Mouse (Mus musculus) cerebellum, adult 2 months (tissue): ENCODE data around the gene Cep55.

Experiments used
- CTCF ChIP-seq: fragments of 200-500 bp; IDR thresholded peaks from 2 replicates; pipeline ENCODE4 v1.5.1; 2011; ENCODE audit warnings: low read depth, mild to moderate bottlenecking, control low read depth, low read length, moderate library complexity, borderline replicate concordance; ENCODE audit not compliant: insufficient read depth
- POLR2A ChIP-seq: fragments of 200-500 bp; IDR thresholded peaks from 2 replicates; pipeline ENCODE4 v1.6.1; 2011; ENCODE audit warnings: low read length, control low read depth, borderline replicate concordance; ENCODE audit not compliant: insufficient read depth

DNA sequence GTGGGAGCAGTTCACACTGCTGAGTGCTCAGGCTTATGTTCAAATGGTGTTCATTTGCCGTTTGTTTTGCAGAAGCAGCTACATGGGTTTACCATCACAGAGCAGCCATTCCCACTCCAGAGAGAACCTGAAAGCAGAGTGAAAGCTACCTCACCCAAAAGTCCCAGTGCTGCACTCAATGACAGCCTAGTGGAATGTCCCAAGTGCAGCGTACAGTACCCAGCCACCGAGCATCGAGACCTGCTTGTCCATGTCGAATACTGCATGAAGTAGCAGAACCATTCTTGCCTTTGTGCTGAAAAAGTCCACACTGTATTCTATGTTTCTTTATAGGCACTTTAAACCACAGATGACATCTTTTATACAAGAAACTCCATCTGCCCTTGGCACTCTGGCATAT is 18.4 kb downstream of the Cep55 start:
- no peak for TF ChIP-seq CTCF
- TF ChIP-seq POLR2A: no peak
